Mouse (Mus musculus) right cerebral cortex, adult 2 months (tissue): ENCODE data around the gene Gpsm2.
A peak's percentile ranks its signal among the peaks of the same experiment; 100 is the strongest.
"Not testable (repeated sequence)": the region's sequence is repeated elsewhere in the genome, so short reads cannot be mapped to it uniquely, and the experiment has no call there.

Experiments
- DNase-seq, 2 experiments: peaks; one replicate each; pipeline ENCODE4 v3.0.0; 2021 to 2022; ENCODE audit warnings: low spot score in 2 of 2

The Gpsm2 gene

GRCm38 (mm10) chr3:108727344-108727743, 5.2 kb upstream of the Gpsm2 start:
- DNase-seq: no peak

- no peak for DNase-seq
Observed at GRCm38 (mm10) chr3:108726413-108726812, 4.3 kb upstream of the Gpsm2 start.

GRCm38 (mm10) chr3:108721076-108721991, 775 bp downstream of the Gpsm2 start:
- peak; percentile 52 to 54 for DNase-seq

- DNase-seq: no peak
Observed at GRCm38 (mm10) chr3:108719761-108720160, 2.3 kb downstream of the Gpsm2 start.

GRCm38 (mm10) chr3:108719357-108719756, 2.8 kb downstream of the Gpsm2 start:
- DNase-seq: no peak

- DNase-seq: no peak
Observed at GRCm38 (mm10) chr3:108717896-108718502, 4.1 kb downstream of the Gpsm2 start.

GRCm38 (mm10) chr3:108714837-108715236, 7.3 kb downstream of the Gpsm2 start:
- DNase-seq: no peak

GRCm38 (mm10) chr3:108713065-108713675, 8.9 kb downstream of the Gpsm2 start:
- DNase-seq: no peak

- DNase-seq: no peak
Observed at GRCm38 (mm10) chr3:108711296-108711695, 10.8 kb downstream of the Gpsm2 start.

GRCm38 (mm10) chr3:108702789-108703188, 19.3 kb downstream of the Gpsm2 start:
- DNase-seq: no peak

- no peak for DNase-seq
Observed at GRCm38 (mm10) chr3:108701256-108701655, 20.9 kb downstream of the Gpsm2 start.

GRCm38 (mm10) chr3:108699786-108700185, 22.3 kb downstream of the Gpsm2 start:
- DNase-seq: no peak

- DNase-seq: no peak
Observed at GRCm38 (mm10) chr3:108698662-108699061, 23.4 kb downstream of the Gpsm2 start.

GRCm38 (mm10) chr3:108694321-108694720, 27.8 kb downstream of the Gpsm2 start:
- DNase-seq: peak; percentile 45 to 56

- DNase-seq: no peak
Observed at GRCm38 (mm10) chr3:108689979-108690378, 32.1 kb downstream of the Gpsm2 start.

- DNase-seq: no peak
Observed at GRCm38 (mm10) chr3:108689446-108689845, 32.7 kb downstream of the Gpsm2 start.

GRCm38 (mm10) chr3:108689015-108689441, 33.1 kb downstream of the Gpsm2 start:
- DNase-seq: no peak

GRCm38 (mm10) chr3:108685701-108686100, 36.4 kb downstream of the Gpsm2 start:
- no peak for DNase-seq

- DNase-seq: not testable (repeated sequence)
Observed at GRCm38 (mm10) chr3:108683597-108683996, 38.5 kb downstream of the Gpsm2 start.

- DNase-seq: no peak
Observed at GRCm38 (mm10) chr3:108681004-108681403, 41.1 kb downstream of the Gpsm2 start.

- no peak for DNase-seq
Observed at GRCm38 (mm10) chr3:108676616-108677015, 45.5 kb downstream of the Gpsm2 start.

GRCm38 (mm10) chr3:108660941-108661340, 61.2 kb downstream of the Gpsm2 start:
- no peak for DNase-seq

- DNase-seq: no peak
Observed at GRCm38 (mm10) chr3:108658612-108659011, 63.5 kb downstream of the Gpsm2 start.
